Mouse (Mus musculus): ENCODE results near the gene Fn3k.

DNA sequence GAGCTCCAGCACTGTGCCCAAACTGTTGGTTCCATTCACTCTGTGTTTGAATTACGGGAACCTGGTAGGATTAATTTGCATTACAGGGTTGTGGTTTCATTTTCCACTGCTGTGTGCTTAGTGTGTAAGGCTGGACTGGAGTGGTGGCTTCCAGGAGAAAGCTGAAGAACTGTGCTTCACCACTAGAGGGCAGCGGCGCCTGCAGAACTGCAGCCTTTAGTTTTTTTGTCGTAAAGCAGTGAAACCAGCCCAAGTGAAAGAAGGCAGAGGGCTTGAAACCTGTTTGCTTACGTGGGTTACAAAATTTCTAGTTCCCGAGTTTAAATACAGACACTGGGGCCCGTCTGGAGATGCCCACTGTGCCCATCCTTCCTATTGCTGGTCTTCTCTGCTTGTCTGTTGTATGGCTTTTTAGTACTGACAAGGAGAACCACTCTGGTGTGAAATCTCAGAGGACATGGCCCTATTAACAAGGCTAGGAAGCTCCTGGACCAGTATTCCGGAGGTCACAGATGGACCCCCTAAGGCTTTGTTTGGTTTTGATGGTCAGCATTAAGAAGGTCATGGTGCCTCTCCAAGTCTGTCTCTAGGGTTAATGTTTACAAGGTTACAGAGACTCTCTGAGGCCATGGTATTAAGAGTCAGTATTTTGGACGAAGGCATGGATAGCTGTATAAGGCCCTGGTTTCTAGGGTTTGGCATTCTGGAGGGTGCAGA lies 41.1 kb downstream of the Fn3k start:
- peak; percentile 89 for TF ChIP-seq CTCF (conservative IDR thresholded peaks at IDR 0.05; ENCODE audit: low read length)
- no peak for TF ChIP-seq NANOG (IDR thresholded peaks at IDR 0.05; ENCODE audit: borderline replicate concordance, low read length)
